Mouse (Mus musculus): ENCODE data around the gene Sgip1. TPM values are rescaled to one million over a fixed set of nuclear protein-coding genes. Genes with fewer than 3 reads are reported as not detected.

The Sgip1 gene
- polyA plus RNA-seq, 1 experiment from 2014 or later, result 0.44 TPM

GRCm38 (mm10) chr4:102775596-102776270, 34.6 kb downstream of the Sgip1 start:
- CTCF ChIA-PET, result no interaction called here

GRCm38 (mm10) chr4:102779902-102780301, 38.8 kb downstream of the Sgip1 start:
- in situ Hi-C loops (cut with MboI; ENCODE audit: low pct_unique_long_range_greater_than_20kb), result no loop called here

More at GRCm38 (mm10) chr4:102775596-102776270, 34.6 kb downstream of the Sgip1 start:
- H3K27me3 ChIP-seq, result no peaks in the 10 kb centered on the region
- ATAC-seq (no peak), DNase-seq (ENCODE audit: low read depth, low spot score) (no peak)
- no peak for TF ChIP-seq CTCF (IDR thresholded peaks at IDR 0.05)
- in situ Hi-C loops (cut with MboI; ENCODE audit: low pct_unique_long_range_greater_than_20kb), result no loop called here
- POLR2A ChIA-PET, result no interaction called here

GRCm38 (mm10) chr4:102783063-102783748, 42.1 kb downstream of the Sgip1 start:
- no peaks in the 10 kb centered on the region for H3K27me3 ChIP-seq
- ChIA-PET POLR2A (no interaction called here), CTCF (no interaction called here)
- in situ Hi-C loops (cut with MboI; ENCODE audit: low pct_unique_long_range_greater_than_20kb), result no loop called here
- no peak for TF ChIP-seq CTCF (IDR thresholded peaks at IDR 0.05)
- no peak for ATAC-seq
- DNase-seq (ENCODE audit: low read depth, low spot score), result no peak

More at GRCm38 (mm10) chr4:102779902-102780301, 38.8 kb downstream of the Sgip1 start:
- H3K27me3 ChIP-seq, result no peaks in the 10 kb centered on the region
- ChIA-PET CTCF (no interaction called here), POLR2A (no interaction called here)
- no peak for TF ChIP-seq CTCF (IDR thresholded peaks at IDR 0.05)
- no peak for ATAC-seq
- no peak for DNase-seq (ENCODE audit: low read depth, low spot score)

- no peak for DNase-seq (ENCODE audit: low read depth, low spot score)
- ChIA-PET POLR2A (no interaction called here), CTCF (no interaction called here)
- H3K27me3 ChIP-seq, result no peaks in the 10 kb centered on the region
- no peak for TF ChIP-seq CTCF (IDR thresholded peaks at IDR 0.05)
- ATAC-seq, result no peak
- in situ Hi-C loops (cut with MboI; ENCODE audit: low pct_unique_long_range_greater_than_20kb), result no loop called here
Measured at GRCm38 (mm10) chr4:102785158-102785557, 44.1 kb downstream of the Sgip1 start.

GRCm38 (mm10) chr4:102792100-102792790, 51.1 kb downstream of the Sgip1 start:
- ATAC-seq (no peak), DNase-seq (ENCODE audit: low read depth, low spot score) (no peak)
- ChIA-PET CTCF (no interaction called here), POLR2A (no interaction called here)
- TF ChIP-seq CTCF (IDR thresholded peaks at IDR 0.05), result no peak
- in situ Hi-C loops (cut with MboI; ENCODE audit: low pct_unique_long_range_greater_than_20kb), result no loop called here
- no peaks in the 10 kb centered on the region for H3K27me3 ChIP-seq

GRCm38 (mm10) chr4:102801471-102801870, 60.4 kb downstream of the Sgip1 start:
- H3K27me3 ChIP-seq, result peaks cover 4% of the 10 kb centered on the region
- no peak for DNase-seq (ENCODE audit: low read depth, low spot score)
- CTCF ChIA-PET, result no interaction called here
- in situ Hi-C loops (cut with MboI; ENCODE audit: low pct_unique_long_range_greater_than_20kb), result no loop called here
- POLR2A ChIA-PET, result no interaction called here
- no peak for TF ChIP-seq CTCF (IDR thresholded peaks at IDR 0.05)
- no peak for ATAC-seq

GRCm38 (mm10) chr4:102801936-102802335, 60.8 kb downstream of the Sgip1 start:
- POLR2A ChIA-PET, result no interaction called here
- CTCF ChIA-PET, result no interaction called here
- no peak for ATAC-seq
- no peak for DNase-seq (ENCODE audit: low read depth, low spot score)
- TF ChIP-seq CTCF (IDR thresholded peaks at IDR 0.05), result no peak
- in situ Hi-C loops (cut with MboI; ENCODE audit: low pct_unique_long_range_greater_than_20kb), result no loop called here
- H3K27me3 ChIP-seq, result peaks cover 4% of the 10 kb centered on the region

- ChIA-PET CTCF (interaction anchor here (1.7 kb wide), 1 partner anchor 11 kb away, joined by 4 read pairs; no protein-coding TSS in a partner anchor), POLR2A (no interaction called here)
- no peak for DNase-seq (ENCODE audit: low read depth, low spot score)
- no peak for TF ChIP-seq CTCF (IDR thresholded peaks at IDR 0.05)
- ATAC-seq, result no peak
- peaks cover 4% of the 10 kb centered on the region for H3K27me3 ChIP-seq
- in situ Hi-C loops (cut with MboI; ENCODE audit: low pct_unique_long_range_greater_than_20kb), result no loop called here
Measured at GRCm38 (mm10) chr4:102804611-102805010, 63.5 kb downstream of the Sgip1 start.

GRCm38 (mm10) chr4:102806987-102807386, 65.9 kb downstream of the Sgip1 start:
- in situ Hi-C loops (cut with MboI; ENCODE audit: low pct_unique_long_range_greater_than_20kb), result no loop called here
- no peak for TF ChIP-seq CTCF (IDR thresholded peaks at IDR 0.05)
- ChIA-PET POLR2A (no interaction called here), CTCF (no interaction called here)
- ATAC-seq (no peak), DNase-seq (ENCODE audit: low read depth, low spot score) (no peak)
- no peaks in the 10 kb centered on the region for H3K27me3 ChIP-seq

GRCm38 (mm10) chr4:102808258-102808657, 67.2 kb downstream of the Sgip1 start:
- in situ Hi-C loops (cut with MboI; ENCODE audit: low pct_unique_long_range_greater_than_20kb), result no loop called here
- CTCF ChIA-PET, result no interaction called here
- TF ChIP-seq CTCF (IDR thresholded peaks at IDR 0.05), result no peak
- ATAC-seq (no peak), DNase-seq (ENCODE audit: low read depth, low spot score) (no peak)
- POLR2A ChIA-PET, result no interaction called here
- no peaks in the 10 kb centered on the region for H3K27me3 ChIP-seq

GRCm38 (mm10) chr4:102809296-102809695, 68.2 kb downstream of the Sgip1 start:
- DNase-seq (ENCODE audit: low read depth, low spot score) (no peak), ATAC-seq (no peak)
- no peak for TF ChIP-seq CTCF (IDR thresholded peaks at IDR 0.05)
- CTCF ChIA-PET, result no interaction called here
- in situ Hi-C loops (cut with MboI; ENCODE audit: low pct_unique_long_range_greater_than_20kb), result no loop called here
- H3K27me3 ChIP-seq, result no peaks in the 10 kb centered on the region
- POLR2A ChIA-PET, result no interaction called here
